Mouse (Mus musculus): ENCODE results near the gene Sox6. TPM values are rescaled to one million over a fixed set of nuclear protein-coding genes. Genes with fewer than 3 reads are reported as not detected.

Gene Sox6
- polyA plus RNA-seq, 1 experiment from 2014 or later, result 39.1 TPM

DNA sequence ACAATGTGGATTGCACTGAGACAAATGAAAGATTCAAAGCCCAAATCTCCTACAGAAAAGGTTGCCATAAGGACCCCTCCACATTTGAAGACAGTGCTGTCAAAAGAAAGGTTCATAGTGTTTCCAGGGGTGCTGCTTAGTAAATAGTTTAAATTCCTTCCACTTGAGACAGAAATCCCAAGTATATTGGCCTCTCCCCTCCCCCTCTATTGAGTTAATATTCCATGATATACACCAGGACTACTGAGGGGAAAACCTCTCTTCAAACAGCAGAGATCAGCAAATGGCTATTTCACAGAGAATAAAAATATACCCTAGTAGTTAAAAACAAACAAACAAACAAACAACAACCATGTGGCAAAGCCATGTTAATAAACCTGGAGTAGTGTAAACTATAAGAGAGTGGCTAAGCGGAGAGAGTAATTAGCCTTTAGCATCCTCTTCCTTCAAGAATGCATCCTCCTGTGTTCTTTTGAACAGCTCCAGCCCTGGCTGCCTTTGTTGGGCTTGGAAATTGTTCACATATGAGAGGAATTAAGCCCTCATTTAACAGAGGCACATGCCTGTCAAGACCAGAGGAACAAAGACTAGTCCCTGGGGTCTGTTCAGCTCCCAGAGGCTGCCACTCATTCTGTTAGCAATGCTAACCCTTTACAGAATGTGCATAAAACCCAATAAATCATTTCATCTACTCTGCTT, 393.2 kb downstream of the Sox6 start:
- H3K9ac ChIP-seq (ENCODE audit: low read length), result no peak overlapping the region
- 90% methylated on average over 1 of the region's 1 CpGs for WGBS

DNA sequence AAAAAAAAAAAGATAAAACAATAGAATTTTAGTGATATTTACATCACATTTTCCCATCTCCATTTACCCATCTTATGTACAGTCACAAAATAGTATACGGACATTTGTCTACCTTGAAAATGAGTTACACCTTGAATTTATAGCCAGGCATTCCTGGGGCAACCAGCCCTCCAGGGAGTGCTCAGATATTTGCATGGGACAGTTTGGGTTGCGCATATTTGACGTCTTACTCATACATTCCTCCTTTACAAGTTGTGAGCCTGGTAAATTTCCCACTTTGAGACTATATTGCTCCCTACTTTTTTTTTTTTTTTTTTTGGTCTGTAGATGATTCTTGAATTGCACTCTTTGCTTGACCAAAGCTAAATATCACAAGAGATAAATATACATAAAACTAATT, 407.9 kb downstream of the Sox6 start:
- Histone ChIP-seq H3K4me2 (ENCODE audit: low read length) (no peak overlapping the region), H3K4me3 (ENCODE audit: control insufficient read depth in 1 of 2, insufficient read depth in 1 of 2, low read depth in 1 of 2, low read length in 2 of 2) (no peak overlapping the region), H3K9ac (ENCODE audit: low read length) (no peak overlapping the region), H3K36me3 (ENCODE audit: control insufficient read depth, insufficient read depth, low read length) (no peaks in the 10 kb centered on the region), H3K27ac (replicated peaks in 1 of 2; ENCODE audit: control insufficient read depth in 1 of 2, insufficient read depth in 1 of 2, low read depth in 2 of 2, low read length in 2 of 2) (no peak overlapping the region), H3K27me3 (ENCODE audit: control insufficient read depth, insufficient read depth, low read length) (no peaks in the 10 kb centered on the region), H3K9me3 (ENCODE audit: control insufficient read depth, low read length) (no peaks in the 10 kb centered on the region), H3K4me1 (ENCODE audit: control insufficient read depth in 2 of 2, insufficient read depth in 2 of 2, low read length in 2 of 2) (peaks cover 11 to 39% of the 10 kb centered on the region in 2 experiments)
- no peak for ATAC-seq (ENCODE audit: insufficient number of reproducible peaks, insufficient read depth, low FRiP score, low read depth)
- WGBS, result 65% methylated on average over 3 of the region's 3 CpGs

More for the DNA sequence above, 393.2 kb downstream of the Sox6 start:
- Histone ChIP-seq H3K27me3 (ENCODE audit: control insufficient read depth, insufficient read depth, low read length) (no peaks in the 10 kb centered on the region), H3K36me3 (ENCODE audit: control insufficient read depth, insufficient read depth, low read length) (no peaks in the 10 kb centered on the region), H3K4me3 (ENCODE audit: control insufficient read depth in 1 of 2, insufficient read depth in 1 of 2, low read depth in 1 of 2, low read length in 2 of 2) (no peak overlapping the region), H3K4me1 (ENCODE audit: control insufficient read depth in 2 of 2, insufficient read depth in 2 of 2, low read length in 2 of 2) (peaks cover 2 to 11% of the 10 kb centered on the region in 2 experiments; a peak in 3 of 4 replicates), H3K9me3 (ENCODE audit: control insufficient read depth, low read length) (no peaks in the 10 kb centered on the region), H3K4me2 (ENCODE audit: low read length) (no peak overlapping the region), H3K27ac (replicated peaks in 1 of 2; ENCODE audit: control insufficient read depth in 1 of 2, insufficient read depth in 1 of 2, low read depth in 2 of 2, low read length in 2 of 2) (no peak overlapping the region)
- ATAC-seq (ENCODE audit: insufficient number of reproducible peaks, insufficient read depth, low FRiP score, low read depth), result no peak

DNA sequence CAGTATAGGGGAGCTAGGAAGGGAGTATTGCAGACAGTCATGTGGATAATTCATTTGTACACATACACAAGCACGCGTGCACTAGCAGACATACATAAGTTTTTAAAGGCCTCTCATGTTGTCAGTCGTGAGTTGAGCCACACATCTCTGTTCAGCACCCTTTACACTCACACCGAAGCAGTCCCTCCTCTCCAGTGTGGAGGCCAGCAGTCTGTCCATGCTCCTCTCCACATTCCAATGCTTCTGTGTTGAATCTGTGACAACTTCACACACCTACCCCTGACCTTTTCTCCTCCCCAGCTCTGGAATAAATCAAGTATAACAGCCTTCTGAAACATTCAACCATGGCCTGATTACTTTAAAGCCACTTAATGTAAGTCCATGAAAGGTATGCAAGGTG, 408.3 kb downstream of the Sox6 start:
- Histone ChIP-seq H3K4me3 (ENCODE audit: control insufficient read depth in 1 of 2, insufficient read depth in 1 of 2, low read depth in 1 of 2, low read length in 2 of 2) (no peak overlapping the region), H3K27me3 (ENCODE audit: control insufficient read depth, insufficient read depth, low read length) (no peaks in the 10 kb centered on the region), H3K27ac (replicated peaks in 1 of 2; ENCODE audit: control insufficient read depth in 1 of 2, insufficient read depth in 1 of 2, low read depth in 2 of 2, low read length in 2 of 2) (peak overlapping the region; percentile 29 to 44; a peak in 2 of 4 replicates), H3K4me2 (ENCODE audit: low read length) (no peak overlapping the region), H3K36me3 (ENCODE audit: control insufficient read depth, insufficient read depth, low read length) (no peaks in the 10 kb centered on the region), H3K4me1 (ENCODE audit: control insufficient read depth in 2 of 2, insufficient read depth in 2 of 2, low read length in 2 of 2) (peaks cover 11 to 43% of the 10 kb centered on the region in 2 experiments), H3K9me3 (ENCODE audit: control insufficient read depth, low read length) (no peaks in the 10 kb centered on the region), H3K9ac (ENCODE audit: low read length) (no peak overlapping the region)
- WGBS, result 54% methylated on average over 4 of the region's 4 CpGs
- ATAC-seq (ENCODE audit: insufficient number of reproducible peaks, insufficient read depth, low FRiP score, low read depth), result no peak

DNA sequence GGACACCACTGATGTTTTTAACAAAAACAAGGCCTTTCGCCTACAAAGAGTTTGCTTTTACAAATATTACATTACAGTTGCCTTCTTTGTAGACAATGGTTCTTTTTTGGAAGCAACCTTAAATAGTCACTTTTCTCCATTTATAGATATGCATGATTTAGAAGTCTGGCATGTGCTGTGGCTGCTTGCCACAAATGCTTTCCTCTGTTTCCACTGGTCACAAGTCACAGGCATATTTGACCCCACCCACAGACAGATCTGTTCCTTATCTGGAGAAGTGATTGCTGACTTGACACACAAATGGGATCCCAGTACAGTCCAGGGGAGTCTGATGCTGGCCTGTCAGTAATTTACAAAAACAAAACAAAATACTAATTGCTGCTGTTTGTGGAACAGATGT, 409.8 kb downstream of the Sox6 start:
- no peak for ATAC-seq (ENCODE audit: insufficient number of reproducible peaks, insufficient read depth, low FRiP score, low read depth)
- Histone ChIP-seq H3K4me3 (ENCODE audit: control insufficient read depth in 1 of 2, insufficient read depth in 1 of 2, low read depth in 1 of 2, low read length in 2 of 2) (no peak overlapping the region), H3K27ac (replicated peaks in 1 of 2; ENCODE audit: control insufficient read depth in 1 of 2, insufficient read depth in 1 of 2, low read depth in 2 of 2, low read length in 2 of 2) (no peak overlapping the region), H3K36me3 (ENCODE audit: control insufficient read depth, insufficient read depth, low read length) (no peaks in the 10 kb centered on the region), H3K27me3 (ENCODE audit: control insufficient read depth, insufficient read depth, low read length) (no peaks in the 10 kb centered on the region), H3K4me2 (ENCODE audit: low read length) (no peak overlapping the region), H3K4me1 (ENCODE audit: control insufficient read depth in 2 of 2, insufficient read depth in 2 of 2, low read length in 2 of 2) (peaks cover 19 to 58% of the 10 kb centered on the region in 2 experiments), H3K9me3 (ENCODE audit: control insufficient read depth, low read length) (no peaks in the 10 kb centered on the region), H3K9ac (ENCODE audit: low read length) (no peak overlapping the region)
- 74% methylated on average over 1 of the region's 1 CpGs for WGBS

DNA sequence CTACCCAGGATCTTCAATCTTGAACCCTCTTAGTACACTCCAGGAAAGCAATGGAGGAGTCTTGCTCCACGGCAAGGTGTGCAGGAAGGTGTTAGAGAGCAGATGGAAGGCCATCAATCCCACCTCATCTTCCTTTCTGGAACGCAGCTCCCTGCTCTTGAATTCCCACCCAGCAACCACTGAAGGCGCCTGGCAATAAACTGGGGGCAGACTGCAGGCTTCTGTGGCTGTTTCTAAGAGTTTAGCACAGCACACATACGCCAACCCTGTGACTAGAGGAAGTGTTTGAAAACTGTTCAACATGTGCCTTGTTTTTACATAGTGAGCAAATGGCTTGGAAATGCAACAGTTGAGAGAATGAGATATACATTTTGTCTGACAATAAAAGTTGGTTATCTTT, 412.6 kb downstream of the Sox6 start:
- Histone ChIP-seq H3K27me3 (ENCODE audit: control insufficient read depth, insufficient read depth, low read length) (no peaks in the 10 kb centered on the region), H3K36me3 (ENCODE audit: control insufficient read depth, insufficient read depth, low read length) (no peaks in the 10 kb centered on the region), H3K4me1 (ENCODE audit: control insufficient read depth in 2 of 2, insufficient read depth in 2 of 2, low read length in 2 of 2) (peaks cover 21 to 62% of the 10 kb centered on the region in 2 experiments), H3K27ac (replicated peaks in 1 of 2; ENCODE audit: control insufficient read depth in 1 of 2, insufficient read depth in 1 of 2, low read depth in 2 of 2, low read length in 2 of 2) (peak overlapping the region in 1 of 2 experiments; percentile 55; a peak in 2 of 4 replicates), H3K9ac (ENCODE audit: low read length) (no peak overlapping the region), H3K4me3 (ENCODE audit: control insufficient read depth in 1 of 2, insufficient read depth in 1 of 2, low read depth in 1 of 2, low read length in 2 of 2) (no peak overlapping the region), H3K9me3 (ENCODE audit: control insufficient read depth, low read length) (no peaks in the 10 kb centered on the region), H3K4me2 (ENCODE audit: low read length) (no peak overlapping the region)
- ATAC-seq (ENCODE audit: insufficient number of reproducible peaks, insufficient read depth, low FRiP score, low read depth), result no peak
- WGBS, result 58% methylated on average over 4 of the region's 4 CpGs

DNA sequence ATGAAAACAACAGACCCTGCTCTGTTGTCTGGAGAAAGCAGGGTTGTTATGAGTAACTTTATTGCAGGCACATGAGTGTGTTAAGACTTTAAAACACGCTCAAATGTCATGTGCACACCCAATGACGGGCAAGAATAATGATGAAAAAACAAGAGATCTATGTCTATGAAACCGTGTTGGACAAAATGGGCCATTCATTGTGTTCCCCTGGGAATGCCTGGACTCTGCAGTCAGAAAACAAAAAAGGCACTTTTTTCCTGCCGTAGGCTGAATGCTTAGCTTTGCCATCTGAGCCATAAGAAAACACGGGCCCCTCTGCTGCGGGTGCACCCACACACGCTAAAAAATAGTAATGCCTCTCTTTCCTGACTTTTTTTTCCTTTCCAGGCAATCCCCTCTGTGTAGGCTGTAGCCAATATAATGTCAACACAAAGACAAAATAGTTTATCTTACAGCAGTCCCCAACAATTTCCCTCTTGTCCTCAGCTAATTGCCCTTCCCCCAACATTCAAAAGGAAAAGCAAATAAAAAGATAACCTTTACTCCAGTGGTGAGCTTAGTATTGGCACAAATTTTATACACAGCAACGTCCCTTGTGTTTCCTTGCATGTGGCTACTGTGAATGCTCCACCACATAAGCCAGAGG, 413.6 kb downstream of the Sox6 start:
- peaks cover 18 to 53% of the 10 kb centered on the region in 2 experiments for H3K4me1 ChIP-seq (ENCODE audit: control insufficient read depth in 2 of 2, insufficient read depth in 2 of 2, low read length in 2 of 2)
- H3K27ac ChIP-seq (replicated peaks in 1 of 2; ENCODE audit: control insufficient read depth in 1 of 2, insufficient read depth in 1 of 2, low read depth in 2 of 2, low read length in 2 of 2), result peak overlapping the region; percentile 42 to 64
- H3K36me3 ChIP-seq (ENCODE audit: control insufficient read depth, insufficient read depth, low read length), result no peaks in the 10 kb centered on the region
- H3K9me3 ChIP-seq (ENCODE audit: control insufficient read depth, low read length), result no peaks in the 10 kb centered on the region
- ATAC-seq (ENCODE audit: insufficient number of reproducible peaks, insufficient read depth, low FRiP score, low read depth), result no peak
- H3K4me2 ChIP-seq (ENCODE audit: low read length), result peak overlapping the region; percentile 7; the same call in 1 of the 2 replicates
- 45% methylated on average over 8 of the region's 8 CpGs for WGBS
- H3K9ac ChIP-seq (ENCODE audit: low read length), result no peak overlapping the region
- H3K4me3 ChIP-seq (ENCODE audit: control insufficient read depth in 1 of 2, insufficient read depth in 1 of 2, low read depth in 1 of 2, low read length in 2 of 2), result no peak overlapping the region
- H3K27me3 ChIP-seq (ENCODE audit: control insufficient read depth, insufficient read depth, low read length), result no peaks in the 10 kb centered on the region

DNA sequence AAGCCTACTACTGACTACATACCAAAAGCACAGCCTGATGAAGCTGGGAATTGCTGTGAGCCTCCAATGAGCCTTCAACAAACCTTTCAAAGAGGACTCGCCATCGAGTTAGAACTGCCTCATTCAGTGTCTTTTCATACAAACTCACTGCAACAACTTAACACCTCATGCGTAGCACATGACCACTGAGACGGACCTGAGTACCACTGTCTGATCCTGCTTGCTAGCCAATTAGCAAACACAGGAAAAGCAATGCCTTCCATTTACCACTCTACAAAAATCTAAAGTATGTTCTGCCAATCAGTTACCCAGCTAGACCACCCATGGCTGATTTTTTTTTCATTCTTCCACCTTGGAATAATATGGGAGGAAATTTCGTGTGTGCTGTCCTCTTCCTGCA, 414.1 kb downstream of the Sox6 start:
- WGBS, result 59% methylated on average over 5 of the region's 5 CpGs
- Histone ChIP-seq H3K27ac (replicated peaks in 1 of 2; ENCODE audit: control insufficient read depth in 1 of 2, insufficient read depth in 1 of 2, low read depth in 2 of 2, low read length in 2 of 2) (peak overlapping the region; percentile 42 to 64), H3K9me3 (ENCODE audit: control insufficient read depth, low read length) (no peaks in the 10 kb centered on the region), H3K4me3 (ENCODE audit: control insufficient read depth in 1 of 2, insufficient read depth in 1 of 2, low read depth in 1 of 2, low read length in 2 of 2) (no peak overlapping the region), H3K27me3 (ENCODE audit: control insufficient read depth, insufficient read depth, low read length) (no peaks in the 10 kb centered on the region), H3K9ac (ENCODE audit: low read length) (no peak overlapping the region), H3K4me2 (ENCODE audit: low read length) (no peak overlapping the region), H3K36me3 (ENCODE audit: control insufficient read depth, insufficient read depth, low read length) (no peaks in the 10 kb centered on the region), H3K4me1 (ENCODE audit: control insufficient read depth in 2 of 2, insufficient read depth in 2 of 2, low read length in 2 of 2) (peaks cover 18 to 49% of the 10 kb centered on the region in 2 experiments)
- no peak for ATAC-seq (ENCODE audit: insufficient number of reproducible peaks, insufficient read depth, low FRiP score, low read depth)
